Mouse (Mus musculus) large intestine, adult 2 months (tissue): ENCODE results near the gene Atpaf2. TPM values are rescaled to one million over a fixed set of nuclear protein-coding genes. Genes with fewer than 3 reads are reported as not detected.

ENCODE experiments used
- DNase-seq: peaks from one replicate; pipeline ENCODE4 v3.0.0-alpha.2; 2012; ENCODE audit warnings: low read depth, low spot score
- WGBS: fragments of 180-500 bp; shearing (Covaris S2); methylation state at CpG from one replicate; pipeline ENCODE4 v1.1.7; 2018; 5-methylcytosine and 5-hydroxymethylcytosine counted together
- polyA plus RNA-seq: library from polyadenylated mRNA; depleted of rRNA; stranded (reverse); fragments of >200 nt; gene quantifications from 2 replicates; pipeline ENCODE4 v1.2.3, GENCODE M21; 2012

Atpaf2 gene
- polyA plus RNA-seq, 1 experiment = 34.4 TPM

DNA sequence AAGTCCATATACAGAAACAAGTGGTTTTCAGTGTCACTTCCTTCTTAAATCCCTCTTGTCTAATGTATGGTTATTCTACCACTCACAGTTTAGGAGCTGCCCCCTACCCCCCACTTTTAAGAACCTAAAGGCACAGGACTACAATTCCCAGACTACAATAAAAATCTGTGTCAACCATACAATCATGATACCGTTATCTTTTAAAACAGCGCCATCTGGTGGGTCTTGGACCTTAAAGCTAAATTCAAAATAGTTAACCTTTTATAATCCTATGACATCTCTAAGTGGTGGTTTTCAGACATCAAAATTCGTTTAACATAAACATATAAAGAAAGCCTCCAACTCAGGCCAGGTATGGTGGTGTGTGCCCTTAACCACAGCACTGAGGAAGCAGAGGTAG is 6.1 kb downstream of the Atpaf2 start:
- DNase-seq = peak; percentile 71
- 0% methylated on average over 3 of the region's 3 CpGs for WGBS

DNA sequence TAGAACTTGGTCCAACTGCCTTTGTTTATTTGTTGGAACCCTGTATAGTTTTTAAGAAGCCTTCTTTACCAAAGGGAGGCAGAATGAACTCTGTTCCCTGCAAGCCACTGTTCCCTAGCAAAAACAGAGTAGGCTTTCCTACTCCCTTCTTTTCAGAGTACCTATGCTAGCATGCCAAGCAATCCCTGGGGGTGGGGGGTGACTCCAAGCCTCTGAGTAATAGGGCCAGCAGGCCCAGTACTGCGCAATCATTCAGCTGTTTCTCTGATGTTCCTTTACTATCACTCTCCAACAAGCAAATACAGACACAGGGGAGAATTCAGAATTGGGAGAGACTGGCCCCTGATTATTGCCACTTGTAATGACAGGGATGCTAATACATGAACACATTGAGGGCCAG is 11.7 kb downstream of the Atpaf2 start:
- WGBS = 97% methylated on average over 1 of the region's 1 CpGs
- no peak for DNase-seq

DNA sequence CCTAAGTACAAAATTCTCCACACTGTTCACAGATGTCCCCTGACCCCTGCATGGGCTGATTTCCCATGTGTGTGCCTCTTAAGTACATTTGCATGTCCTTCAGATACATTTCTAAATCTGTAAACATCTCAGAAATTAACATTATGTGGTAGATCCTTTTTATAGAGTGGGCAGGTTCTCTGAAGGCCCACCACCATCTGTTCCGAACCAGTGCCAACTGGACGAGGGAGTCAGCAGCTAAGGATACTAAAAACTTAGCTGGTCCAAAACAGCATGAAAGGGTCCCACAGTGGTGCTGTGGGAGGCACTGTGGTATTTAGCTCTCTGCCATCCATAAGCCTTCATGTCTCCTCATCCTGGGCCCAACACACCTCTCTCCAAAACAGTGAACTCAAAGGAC is 21.1 kb downstream of the Atpaf2 start:
- DNase-seq = no peak
- WGBS = 84% methylated on average over 2 of the region's 2 CpGs

DNA sequence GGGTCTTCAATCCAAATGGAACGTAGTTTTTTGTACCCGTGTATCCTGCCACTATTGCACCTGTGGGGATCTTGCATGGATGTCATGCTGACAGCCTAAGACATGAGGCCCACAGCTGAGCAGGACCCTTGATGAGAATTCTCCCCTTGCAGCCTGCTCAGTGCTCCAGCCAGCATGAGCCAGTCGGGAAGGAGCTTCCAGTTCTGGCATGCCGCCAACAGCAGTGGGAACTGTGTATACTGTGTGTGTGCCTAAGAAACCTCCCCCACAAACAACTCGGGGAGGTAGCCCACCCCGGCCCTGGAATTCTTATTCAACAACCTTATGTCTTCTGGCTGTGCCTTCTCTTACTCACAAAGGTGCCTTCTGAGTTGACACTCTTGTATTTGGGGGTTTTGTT is 21.7 kb downstream of the Atpaf2 start:
- no peak for DNase-seq
- WGBS = 58% methylated on average over 6 of the region's 6 CpGs

DNA sequence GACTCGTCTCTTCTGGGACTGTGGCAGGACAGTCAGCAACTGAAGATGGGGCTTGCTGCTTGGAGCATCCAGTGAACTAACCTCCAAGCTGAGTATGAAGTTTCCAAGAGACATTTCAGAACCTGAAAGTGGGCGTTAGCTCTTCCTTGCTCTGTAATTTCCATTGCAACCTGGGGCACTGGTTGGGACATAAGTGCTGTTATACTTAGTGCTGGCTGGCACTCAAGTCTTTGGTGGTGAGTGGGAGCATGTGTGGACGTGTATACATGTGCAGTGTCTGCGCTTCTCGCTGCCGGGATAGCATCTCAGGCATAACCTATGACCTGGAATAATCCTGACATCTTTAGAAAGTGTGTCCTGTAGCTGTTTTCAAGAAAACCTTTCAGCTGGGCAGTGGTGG is 26.9 kb downstream of the Atpaf2 start:
- 88% methylated on average over 6 of the region's 6 CpGs for WGBS
- DNase-seq = no peak

DNA sequence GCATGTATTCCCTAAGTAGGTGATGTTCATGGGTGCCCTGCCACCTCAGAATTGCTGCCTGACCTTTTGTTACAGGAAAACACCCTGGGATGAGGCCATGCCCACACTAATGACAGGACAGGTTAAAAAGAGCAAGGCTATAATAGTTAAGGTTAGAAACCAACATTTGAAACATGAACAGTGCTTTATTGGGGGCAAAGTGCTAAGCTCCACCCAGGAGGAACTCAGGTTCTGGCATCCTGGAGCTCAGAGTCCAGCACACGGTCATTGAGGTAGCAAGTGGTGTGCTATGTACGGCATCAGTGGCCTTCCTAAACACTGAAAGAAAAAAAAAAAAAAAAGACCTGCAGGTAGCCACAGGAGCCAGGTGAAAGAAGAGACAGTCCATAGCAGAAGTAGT is 30.3 kb downstream of the Atpaf2 start:
- 28% methylated on average over 2 of the region's 2 CpGs for WGBS
- DNase-seq = peak; percentile 91

DNA sequence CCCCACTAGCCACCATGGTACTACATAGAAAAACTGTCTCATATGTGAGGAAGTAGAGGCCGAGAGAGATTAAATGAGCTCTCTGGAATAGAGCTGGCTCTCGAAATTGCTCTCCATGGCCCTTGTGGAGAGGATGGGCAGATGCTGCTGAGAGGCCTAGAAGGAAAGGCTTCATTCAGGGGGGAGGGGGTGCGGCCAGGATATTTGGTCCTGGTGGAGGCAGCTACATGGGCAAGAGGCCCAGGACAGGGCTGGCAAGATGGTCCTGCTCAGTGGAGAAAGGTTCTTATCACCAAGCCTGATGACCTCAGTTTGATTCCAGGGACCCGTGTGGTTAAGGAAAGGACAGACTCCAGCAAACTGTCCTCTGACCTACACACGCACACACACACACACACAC is 32.3 kb downstream of the Atpaf2 start:
- no peak for DNase-seq
- WGBS = 84% methylated on average over 5 of the region's 5 CpGs

DNA sequence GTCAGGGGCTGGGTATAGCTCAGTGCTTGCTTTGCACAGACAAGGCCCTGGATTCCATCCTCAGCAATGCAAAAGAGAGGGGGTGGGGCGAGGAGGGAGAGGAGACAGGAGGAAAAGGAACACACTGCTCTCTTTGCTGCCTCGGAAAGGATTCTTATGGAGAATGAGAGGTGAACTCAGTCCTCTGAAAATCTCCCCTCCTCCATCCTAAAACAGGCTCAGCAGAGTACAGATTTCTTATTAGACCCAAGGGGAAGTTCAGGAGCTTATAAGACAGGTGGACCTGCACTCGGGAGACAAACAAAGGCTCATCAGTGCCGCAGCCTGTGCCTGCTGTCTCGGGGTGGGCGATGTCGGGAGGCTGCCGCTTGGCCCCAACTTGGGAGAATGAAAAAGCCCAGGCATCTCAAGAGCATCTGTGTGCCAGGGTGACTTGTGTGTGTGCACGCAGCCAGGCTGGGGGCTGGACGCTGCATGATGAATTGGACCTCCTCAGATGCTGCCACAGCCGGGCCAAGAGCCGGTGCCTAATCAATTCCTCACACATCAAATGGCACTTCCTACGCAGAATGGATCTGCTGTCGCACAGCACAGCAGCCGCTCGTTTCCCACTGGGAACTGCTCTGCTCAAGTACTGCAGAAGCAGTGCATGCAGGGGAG is 33.4 kb downstream of the Atpaf2 start:
- DNase-seq = no peak
- WGBS = 53% methylated on average over 16 of the region's 16 CpGs

DNA sequence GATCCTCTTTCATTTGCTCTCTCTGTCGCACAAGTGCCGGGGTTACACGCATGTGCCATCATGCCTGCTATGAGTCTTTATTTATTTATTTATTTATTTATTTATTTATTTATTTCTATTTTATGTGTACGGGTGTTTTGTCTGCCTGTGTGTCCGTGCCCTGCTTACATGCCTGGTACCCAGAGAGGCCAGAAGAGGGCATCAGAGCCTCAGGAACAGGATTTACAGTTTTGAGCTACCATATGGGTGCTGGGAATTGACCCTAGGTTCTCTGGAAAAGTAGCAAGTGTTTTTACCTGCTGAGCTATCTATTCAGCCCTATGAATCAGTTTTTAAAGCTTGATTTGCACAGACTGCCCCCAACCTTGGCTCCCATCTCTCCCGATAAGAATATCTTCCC is 34.7 kb downstream of the Atpaf2 start:
- DNase-seq = no peak
- WGBS = 87% methylated on average over 6 of the region's 6 CpGs

DNA sequence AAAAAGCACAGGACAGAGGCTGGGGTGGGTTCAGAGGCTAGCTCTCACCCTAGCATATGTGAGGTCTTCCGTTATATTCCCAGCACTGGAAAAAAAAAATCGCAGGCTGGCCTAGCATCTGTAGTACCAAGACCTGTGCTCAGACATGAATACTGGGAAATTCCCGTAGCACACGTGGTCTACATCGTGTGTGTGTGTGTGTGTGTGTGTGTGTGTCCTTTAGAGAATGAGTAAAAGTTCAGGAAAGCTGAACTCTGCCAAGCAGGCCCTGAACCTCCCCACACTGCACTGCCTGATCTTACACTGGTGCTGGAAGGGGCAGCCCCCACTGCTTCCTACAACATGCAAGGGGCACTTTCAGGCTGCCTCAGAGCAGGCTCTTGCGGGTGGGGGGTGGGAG is 43.8 kb downstream of the Atpaf2 start:
- no peak for DNase-seq
- WGBS = 85% methylated on average over 6 of the region's 6 CpGs

DNA sequence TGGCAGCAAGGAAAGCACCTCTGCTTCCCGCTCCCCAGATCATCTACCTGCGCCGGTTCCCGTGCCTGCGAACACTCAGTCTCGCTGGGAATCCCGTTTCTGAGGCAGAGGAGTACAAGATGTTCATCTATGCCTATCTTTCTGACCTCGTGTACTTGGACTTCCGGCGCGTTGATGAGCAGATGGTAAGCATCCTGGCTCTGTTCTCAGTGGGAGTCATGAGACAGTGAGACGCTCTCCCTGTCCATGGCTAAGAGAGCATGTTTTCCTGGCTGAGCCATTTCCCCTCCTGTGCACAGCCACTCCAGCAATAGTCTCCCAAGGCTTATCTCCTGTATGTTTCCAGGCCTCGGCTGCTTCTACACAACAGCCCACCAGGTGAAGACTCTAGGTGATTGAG is 47.8 kb downstream of the Atpaf2 start:
- DNase-seq = no peak
- WGBS = 83% methylated on average over 13 of the region's 13 CpGs

DNA sequence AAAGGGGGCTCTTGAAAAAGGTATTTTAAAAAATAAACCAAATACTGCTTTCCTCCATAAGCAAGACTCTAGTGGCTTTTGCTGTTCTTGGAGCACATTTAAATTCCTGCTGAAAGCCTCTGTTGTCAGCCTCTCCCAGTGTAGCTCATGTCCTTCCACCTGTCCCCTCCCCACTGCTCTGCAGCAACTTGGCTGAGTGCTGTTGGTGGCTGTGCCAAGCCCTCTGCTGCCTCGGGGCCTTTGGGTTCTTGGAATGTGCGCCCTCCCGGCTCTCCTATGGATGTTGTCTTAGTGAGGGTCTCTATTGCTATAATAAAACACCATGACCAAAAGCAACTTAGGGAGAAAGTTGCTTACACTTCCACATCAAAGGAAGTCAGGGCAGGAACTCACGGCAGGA is 48.8 kb downstream of the Atpaf2 start:
- 58% methylated on average over 4 of the region's 4 CpGs for WGBS

DNA sequence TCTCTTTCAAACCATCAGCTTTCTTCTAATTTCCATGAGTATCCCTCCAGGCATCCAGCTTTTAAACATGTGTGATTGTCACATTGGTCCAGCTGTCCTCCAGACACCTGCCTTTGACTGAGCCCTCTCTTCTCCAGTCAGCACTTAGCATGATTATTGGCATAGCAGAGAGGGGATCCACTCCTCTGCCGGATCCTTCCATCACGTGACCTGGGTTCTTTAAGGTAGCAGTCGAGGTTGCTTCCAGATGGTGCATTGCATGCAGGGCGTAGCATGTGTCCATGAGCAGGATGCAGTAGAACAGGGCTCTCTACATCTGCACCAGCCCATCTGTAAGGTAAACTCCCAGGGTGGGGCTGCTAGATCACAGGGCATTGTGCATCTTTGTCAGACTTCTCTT is 49.3 kb downstream of the Atpaf2 start:
- WGBS = 30% methylated on average over 4 of the region's 4 CpGs

More for the DNA sequence above, 48.8 kb downstream of the Atpaf2 start:
- DNase-seq = no peak

DNA sequence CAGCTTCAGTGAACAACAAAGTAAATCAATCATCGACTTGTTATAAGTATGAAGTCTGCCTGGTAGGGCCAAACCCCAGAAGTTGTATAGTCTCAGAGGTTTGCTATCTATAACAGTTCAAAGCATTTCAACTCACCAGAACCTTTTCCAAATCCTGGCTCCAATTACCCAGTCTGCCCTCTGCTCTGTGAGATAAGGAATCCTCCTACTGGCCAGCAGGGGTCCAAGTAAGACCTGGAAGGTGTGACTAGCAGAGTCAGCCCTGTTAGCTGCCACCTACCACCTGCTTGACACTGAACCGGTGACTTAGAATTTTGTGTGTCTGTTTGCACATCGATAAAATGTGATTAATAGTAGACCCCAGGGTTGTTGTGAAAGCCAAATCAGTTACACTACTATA is 51.0 kb downstream of the Atpaf2 start:
- WGBS = 64% methylated on average over 3 of the region's 3 CpGs
- no peak for DNase-seq

More for the DNA sequence above, 49.3 kb downstream of the Atpaf2 start:
- DNase-seq = no peak

DNA sequence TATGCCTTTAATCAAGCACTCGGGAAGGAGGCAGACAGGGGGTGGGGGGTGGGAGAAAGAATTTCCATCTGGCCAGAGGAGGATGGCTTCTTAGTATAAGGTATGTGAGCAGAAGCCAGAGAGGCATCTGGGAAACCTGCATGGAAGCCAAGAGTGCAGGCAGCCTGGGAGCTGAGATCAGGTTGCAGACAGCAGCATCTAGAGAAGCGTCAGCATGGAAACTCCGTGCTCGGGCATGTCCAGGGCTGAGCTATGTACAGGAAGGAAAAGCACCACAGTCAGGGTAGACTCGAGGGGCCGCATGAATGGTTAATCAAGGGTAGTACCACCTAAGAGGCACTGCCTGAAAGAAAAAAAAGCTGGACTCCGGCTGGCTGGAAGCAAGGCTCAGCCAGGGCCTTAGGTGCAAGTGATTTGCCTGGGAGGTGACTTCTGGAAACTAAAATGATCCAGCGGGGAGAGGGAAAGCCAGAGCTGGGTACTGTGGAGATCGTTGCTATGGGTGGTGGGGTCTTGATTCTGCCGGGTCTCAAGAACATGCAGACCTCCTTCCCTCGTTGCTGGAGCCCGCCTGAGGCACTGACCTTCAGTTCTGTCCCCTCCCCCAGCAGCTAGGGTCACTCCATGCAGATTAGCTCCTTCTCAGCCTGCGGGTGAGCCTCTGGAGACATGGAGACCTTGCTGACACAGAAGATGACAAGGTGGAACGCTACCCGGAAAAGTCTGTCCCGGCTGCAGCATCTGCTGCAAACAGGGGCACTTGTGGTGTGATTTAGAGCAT is 51.8 kb downstream of the Atpaf2 start:
- DNase-seq = no peak
- WGBS = 42% methylated on average over 16 of the region's 16 CpGs

DNA sequence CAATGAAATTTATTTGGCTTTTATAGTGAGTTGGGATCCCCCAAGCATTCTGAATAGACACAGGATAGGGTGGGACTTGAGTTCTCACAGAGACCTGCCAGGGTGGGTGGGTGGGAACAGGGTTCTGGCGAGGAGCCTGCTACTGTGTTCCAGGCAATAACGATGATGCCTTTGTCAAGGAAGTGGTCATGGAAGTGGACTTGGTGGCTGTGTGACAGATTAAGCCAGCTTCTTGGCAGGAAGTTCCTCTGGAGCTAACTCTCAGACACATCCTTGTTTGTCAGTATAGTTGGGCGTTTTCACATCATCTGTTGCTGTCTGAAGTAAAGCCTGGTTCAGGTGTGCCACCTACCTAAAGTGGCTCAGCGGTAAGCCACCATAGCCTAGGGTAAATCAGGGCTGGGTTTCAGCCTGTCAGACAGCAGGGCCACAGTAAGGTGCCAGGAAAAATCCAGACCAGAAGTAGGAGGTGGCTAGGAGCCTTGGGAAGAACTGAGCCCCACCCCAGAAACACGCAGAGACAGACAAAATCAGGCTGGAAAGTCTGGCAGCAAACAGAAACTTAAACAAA is 57.5 kb downstream of the Atpaf2 start:
- 36% methylated on average over 5 of the region's 5 CpGs for WGBS
- DNase-seq = no peak

DNA sequence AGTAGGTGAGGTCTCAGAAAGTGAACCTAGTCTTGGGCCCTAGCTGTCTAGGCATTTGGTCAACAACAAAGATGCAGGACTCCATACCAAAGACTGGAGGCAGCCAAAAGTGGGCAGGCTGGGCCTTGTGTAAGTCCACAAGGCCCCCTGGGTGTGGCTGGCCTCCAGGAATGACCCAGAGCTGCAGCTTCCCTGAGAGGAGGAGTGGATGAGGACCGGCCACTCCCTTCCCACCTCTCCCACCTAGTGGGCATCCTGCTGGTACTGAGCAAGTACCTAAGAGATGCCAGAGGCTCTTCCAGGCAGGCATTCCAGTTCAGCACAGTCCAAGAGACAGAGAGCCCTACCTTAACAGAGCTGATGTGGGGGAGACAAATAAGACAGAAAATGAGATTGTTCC is 58.3 kb downstream of the Atpaf2 start:
- no peak for DNase-seq
- WGBS = 65% methylated on average over 1 of the region's 1 CpGs

DNA sequence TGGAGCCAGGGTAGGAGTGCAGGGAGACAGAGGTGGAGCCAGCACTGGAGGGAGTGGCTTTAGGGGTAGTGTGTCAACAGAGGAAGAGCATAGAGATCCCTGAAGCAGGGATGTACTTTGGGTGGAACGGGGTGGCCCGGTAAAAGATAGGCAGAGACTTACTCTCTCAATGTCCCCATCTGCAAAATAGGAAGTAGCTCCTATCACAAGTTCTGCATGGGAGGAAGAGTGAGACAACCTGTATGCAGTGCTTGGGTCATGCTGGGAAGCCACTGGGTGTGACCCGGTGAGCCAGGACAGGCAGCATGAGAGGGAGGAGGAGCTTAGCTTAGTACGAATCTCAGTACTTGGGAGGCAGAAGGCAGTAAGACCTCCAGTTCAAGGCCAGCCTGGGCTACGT is 59.1 kb downstream of the Atpaf2 start:
- WGBS = 59% methylated on average over 5 of the region's 5 CpGs
- no peak for DNase-seq

DNA sequence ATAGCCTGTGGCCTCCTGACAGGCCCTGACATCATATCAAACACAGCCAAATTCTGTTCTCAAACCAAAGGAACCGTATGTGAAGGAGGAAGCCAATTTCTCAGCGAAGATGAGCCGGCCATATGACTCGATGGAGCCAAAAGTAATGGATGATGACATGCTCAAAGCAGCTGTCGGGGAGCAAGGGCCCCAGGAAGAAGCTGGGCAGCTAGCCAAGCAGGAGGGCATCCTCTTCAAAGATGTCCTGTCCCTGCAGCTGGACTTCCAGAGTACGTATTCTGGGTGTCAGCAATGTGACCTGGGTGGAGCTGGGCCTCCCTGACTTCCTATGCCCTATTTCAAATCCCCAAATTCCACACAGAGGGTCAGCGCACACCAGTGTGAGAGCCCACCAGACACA is 59.7 kb downstream of the Atpaf2 start:
- no peak for DNase-seq
- WGBS = 73% methylated on average over 7 of the region's 7 CpGs

DNA sequence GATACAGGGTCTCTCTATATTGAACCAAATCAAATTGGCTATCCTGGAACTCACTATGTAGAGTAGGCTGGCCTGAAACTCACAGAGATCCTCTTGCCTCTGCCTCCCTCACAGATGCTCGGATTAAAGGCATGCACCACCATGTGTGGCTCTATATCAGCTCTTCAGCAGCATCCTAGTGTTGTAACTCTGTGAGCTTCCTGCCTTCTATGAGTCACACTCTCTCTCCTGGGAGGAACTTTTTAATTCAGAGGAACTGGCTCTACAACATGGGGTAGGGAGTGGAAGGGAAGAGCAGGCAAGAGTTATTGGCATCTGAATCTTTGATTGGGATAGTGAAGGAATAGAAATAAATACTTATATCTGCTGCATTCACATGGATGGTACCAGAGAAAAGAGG is 61.1 kb downstream of the Atpaf2 start:
- WGBS = 59% methylated on average over 1 of the region's 1 CpGs
- no peak for DNase-seq

DNA sequence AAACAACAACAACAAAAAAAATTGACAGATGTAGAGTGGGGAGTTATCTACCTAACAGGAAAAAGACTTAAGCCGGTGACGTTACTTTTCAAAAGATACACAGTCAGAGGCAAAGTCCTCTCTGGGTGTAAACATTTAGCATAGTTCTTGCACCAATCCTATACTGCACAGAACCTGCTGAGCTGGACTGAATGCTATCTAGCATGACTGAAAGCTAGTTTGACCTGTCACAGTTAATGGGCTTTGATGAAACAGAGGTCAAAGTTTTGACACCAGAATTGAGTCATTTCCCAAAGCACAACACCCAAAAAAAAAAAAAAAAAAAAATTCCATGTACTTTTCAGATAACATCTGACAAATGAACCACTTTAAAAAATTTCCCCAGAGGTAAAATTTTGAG is 62.3 kb downstream of the Atpaf2 start:
- WGBS = 34% methylated on average over 2 of the region's 2 CpGs
- DNase-seq = no peak
